Mouse (Mus musculus): ENCODE data around the gene Scn8a. TPM values are rescaled to one million over a fixed set of nuclear protein-coding genes. Genes with fewer than 3 reads are reported as not detected.

Gene Scn8a
- polyA plus RNA-seq, 1 experiment from 2014 or later = 0.59 TPM

DNA sequence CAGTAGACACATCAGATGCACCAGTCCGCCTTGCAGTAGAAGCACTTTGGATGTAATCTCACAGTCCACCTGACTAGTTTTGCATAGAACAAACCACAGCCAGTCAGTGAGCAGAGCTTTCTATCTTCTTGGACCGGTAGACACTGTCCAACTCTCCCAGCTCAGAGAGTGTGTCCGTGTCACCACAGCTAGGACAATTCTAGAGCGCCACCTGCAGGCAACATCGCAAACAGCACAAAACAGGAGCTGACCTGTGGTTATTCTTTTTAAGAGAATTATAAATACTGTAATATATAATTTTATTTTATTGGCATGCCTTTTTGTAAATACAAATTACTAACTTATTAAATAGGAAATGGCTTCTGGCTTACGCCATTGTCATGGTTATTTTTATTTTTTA lies 173.0 kb downstream of the Scn8a start:
- ATAC-seq = no peak
- no peak overlapping the region for H3K27ac ChIP-seq (ENCODE audit: low read depth, low read length)
- H3K4me1 ChIP-seq (replicated peaks; ENCODE audit: control insufficient read depth, insufficient read depth, low read length) = peaks cover 2% of the 10 kb centered on the region; the same call in 1 of the 2 replicates
- H3K4me3 ChIP-seq (ENCODE audit: low read depth, low read length) = no peak overlapping the region
- H3K27me3 ChIP-seq (replicated peaks; ENCODE audit: control insufficient read depth, insufficient read depth, low read length) = peaks cover 72% of the 10 kb centered on the region
- H3K36me3 ChIP-seq (ENCODE audit: control insufficient read depth, insufficient read depth) = no peaks in the 10 kb centered on the region
- no peak overlapping the region for H3K4me2 ChIP-seq (replicated peaks; ENCODE audit: low read depth)
- WGBS = 27% methylated on average over 6 of the region's 6 CpGs
- H3K9me3 ChIP-seq (ENCODE audit: control insufficient read depth) = no peaks in the 10 kb centered on the region
- no peak overlapping the region for H3K9ac ChIP-seq (ENCODE audit: low read depth, low read length)
- TF ChIP-seq CTCF (IDR thresholded peaks at IDR 0.05; ENCODE audit: low read depth) = peak; percentile 80

DNA sequence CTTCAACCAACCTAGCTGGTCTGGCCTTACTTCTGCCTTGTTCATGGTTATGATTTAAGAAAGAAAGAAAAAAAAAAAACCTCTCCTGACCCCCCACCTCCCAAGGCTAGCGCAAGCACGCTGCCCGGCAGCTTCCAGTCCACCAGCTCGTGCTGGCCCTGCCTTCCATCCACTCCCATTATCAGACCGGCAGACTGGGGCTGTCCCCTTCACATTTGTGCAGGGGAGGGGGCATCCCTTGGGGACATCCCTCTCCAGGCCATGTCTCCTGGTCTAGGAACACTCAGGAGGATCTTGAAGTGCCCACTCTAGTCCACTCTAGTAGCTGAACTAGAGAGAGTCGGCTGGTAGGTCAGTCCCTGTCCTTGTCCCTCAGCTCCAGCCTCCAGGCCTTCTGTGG lies 174.9 kb downstream of the Scn8a start:
- ATAC-seq = no peak
- no peak overlapping the region for H3K4me2 ChIP-seq (replicated peaks; ENCODE audit: low read depth)
- no peak for TF ChIP-seq CTCF (IDR thresholded peaks at IDR 0.05; ENCODE audit: low read depth)
- H3K27me3 ChIP-seq (replicated peaks; ENCODE audit: control insufficient read depth, insufficient read depth, low read length) = peaks cover 75% of the 10 kb centered on the region
- no peak overlapping the region for H3K4me3 ChIP-seq (ENCODE audit: low read depth, low read length)
- no peaks in the 10 kb centered on the region for H3K36me3 ChIP-seq (ENCODE audit: control insufficient read depth, insufficient read depth)
- peaks cover 2% of the 10 kb centered on the region; the same call in 1 of the 2 replicates for H3K4me1 ChIP-seq (replicated peaks; ENCODE audit: control insufficient read depth, insufficient read depth, low read length)
- no peak overlapping the region for H3K27ac ChIP-seq (ENCODE audit: low read depth, low read length)
- H3K9ac ChIP-seq (ENCODE audit: low read depth, low read length) = no peak overlapping the region
- no peaks in the 10 kb centered on the region for H3K9me3 ChIP-seq (ENCODE audit: control insufficient read depth)
- 46% methylated on average over 6 of the region's 6 CpGs for whole genome bisulfite sequencing

DNA sequence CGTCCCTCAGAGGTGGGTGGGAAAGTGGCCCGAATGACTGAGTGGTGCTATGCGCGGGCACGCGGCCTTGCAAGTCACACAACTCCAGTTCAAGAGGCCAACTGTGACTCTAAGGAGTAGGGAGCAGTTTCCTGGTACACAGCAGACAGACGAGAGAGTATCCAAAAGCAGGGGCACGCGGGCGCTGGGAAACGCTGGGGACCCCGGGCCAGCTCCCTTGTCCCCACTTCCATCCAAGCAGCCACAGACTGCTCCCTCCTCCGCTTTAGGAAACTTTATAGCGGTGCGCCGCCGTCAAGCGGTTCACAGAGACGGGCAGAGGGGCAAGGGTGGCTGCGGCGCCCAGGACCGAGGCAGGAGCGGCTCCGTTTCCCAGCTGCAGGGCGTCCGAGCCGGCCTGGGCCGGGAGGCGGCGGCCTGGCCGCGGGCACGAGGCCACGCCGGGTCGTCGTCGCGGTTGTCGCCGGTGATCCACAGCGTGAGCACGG lies 176.4 kb downstream of the Scn8a start:
- Histone ChIP-seq H3K9me3 (ENCODE audit: control insufficient read depth) (no peaks in the 10 kb centered on the region), H3K9ac (ENCODE audit: low read depth, low read length) (peak overlapping the region; percentile 40), H3K36me3 (ENCODE audit: control insufficient read depth, insufficient read depth) (no peaks in the 10 kb centered on the region), H3K27ac (ENCODE audit: low read depth, low read length) (no peak overlapping the region), H3K4me1 (replicated peaks; ENCODE audit: control insufficient read depth, insufficient read depth, low read length) (peaks cover 2% of the 10 kb centered on the region; the same call in 1 of the 2 replicates), H3K27me3 (replicated peaks; ENCODE audit: control insufficient read depth, insufficient read depth, low read length) (peaks cover 66% of the 10 kb centered on the region), H3K4me3 (ENCODE audit: low read depth, low read length) (peak overlapping the region; percentile 43), H3K4me2 (replicated peaks; ENCODE audit: low read depth) (peak overlapping the region; percentile 78)
- 1% methylated on average over 43 of the region's 43 CpGs for WGBS
- no peak for ATAC-seq
- TF ChIP-seq CTCF (IDR thresholded peaks at IDR 0.05; ENCODE audit: low read depth) = no peak

DNA sequence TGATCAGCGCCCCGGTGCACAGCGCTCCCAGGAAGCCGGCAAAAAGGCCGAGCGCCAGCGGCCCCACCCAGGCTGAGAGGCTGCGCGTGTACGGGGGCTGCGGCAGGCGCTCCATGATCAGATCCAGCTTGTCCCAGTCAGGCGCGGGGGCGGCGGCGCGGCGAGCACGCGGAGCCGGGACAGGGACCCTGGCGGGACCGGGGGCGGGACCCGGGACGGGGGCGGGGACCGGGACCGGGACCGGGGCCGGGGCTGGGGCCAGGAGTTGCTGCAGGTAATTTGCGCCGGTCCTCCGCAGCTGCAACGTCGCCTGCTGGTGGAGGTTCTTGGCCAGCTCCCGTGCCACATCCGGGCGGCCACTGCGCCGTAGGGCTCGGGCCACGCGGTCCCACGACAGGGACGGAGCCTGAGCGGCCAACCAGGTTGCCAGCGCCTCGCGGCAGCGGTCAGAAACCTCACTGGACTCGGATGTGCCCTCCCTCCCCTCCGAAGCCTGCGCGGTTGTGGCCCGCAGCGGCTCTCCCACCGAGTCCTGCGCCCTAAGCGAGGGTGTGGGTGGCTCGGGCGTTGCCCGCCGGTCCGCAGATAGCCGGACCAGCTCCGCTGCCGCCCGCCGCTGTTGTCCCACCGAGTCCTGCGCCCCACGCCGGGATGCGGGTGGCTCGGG lies 177.0 kb downstream of the Scn8a start:
- Histone ChIP-seq H3K4me3 (ENCODE audit: low read depth, low read length) (peak overlapping the region; percentile 43), H3K4me1 (replicated peaks; ENCODE audit: control insufficient read depth, insufficient read depth, low read length) (peaks cover 2% of the 10 kb centered on the region; the same call in 1 of the 2 replicates), H3K4me2 (replicated peaks; ENCODE audit: low read depth) (peak overlapping the region; percentile 78), H3K9ac (ENCODE audit: low read depth, low read length) (peak overlapping the region; percentile 40), H3K9me3 (ENCODE audit: control insufficient read depth) (no peaks in the 10 kb centered on the region), H3K27me3 (replicated peaks; ENCODE audit: control insufficient read depth, insufficient read depth, low read length) (peaks cover 64% of the 10 kb centered on the region), H3K36me3 (ENCODE audit: control insufficient read depth, insufficient read depth) (no peaks in the 10 kb centered on the region), H3K27ac (ENCODE audit: low read depth, low read length) (no peak overlapping the region)
- WGBS = 2% methylated on average over 53 of the region's 77 CpGs
- peak; percentile 39; the same call in 1 of the 2 replicates for ATAC-seq
- TF ChIP-seq CTCF (IDR thresholded peaks at IDR 0.05; ENCODE audit: low read depth) = peak; percentile 31

DNA sequence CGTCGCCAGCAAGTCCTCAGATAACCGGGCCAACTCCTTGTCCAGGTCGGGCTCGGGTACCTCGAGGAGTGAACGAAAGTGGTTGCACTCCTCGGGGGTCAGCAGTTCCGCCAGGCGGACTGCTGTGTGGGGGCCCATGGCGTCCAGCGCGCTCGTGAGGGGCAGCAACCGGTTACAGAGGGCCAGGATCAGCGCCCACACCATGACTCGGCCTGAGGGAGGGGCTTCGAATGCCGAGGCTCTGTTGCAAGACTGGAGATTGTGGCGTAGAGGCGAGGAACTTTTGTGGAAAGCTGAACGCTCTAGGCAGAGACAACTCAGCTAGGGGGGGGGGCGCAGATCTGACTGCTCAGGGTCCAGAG lies 177.5 kb downstream of the Scn8a start, which contains the start of gene Gm47841:
Gene Gm47841 (minus strand): TSS at position 204 of the 362 bp plus-strand sequence.
- Histone ChIP-seq H3K4me3 (ENCODE audit: low read depth, low read length) (peak within 1 kb of the TSS; percentile 43), H3K36me3 (ENCODE audit: control insufficient read depth, insufficient read depth) (no peaks in the 10 kb centered on the region), H3K9ac (ENCODE audit: low read depth, low read length) (peak within 1 kb of the TSS; percentile 40), H3K27ac (ENCODE audit: low read depth, low read length) (no peak within 1 kb of the TSS), H3K4me2 (replicated peaks; ENCODE audit: low read depth) (peak within 1 kb of the TSS; percentile 78), H3K27me3 (replicated peaks; ENCODE audit: control insufficient read depth, insufficient read depth, low read length) (peaks cover 65% of the 10 kb centered on the region), H3K9me3 (ENCODE audit: control insufficient read depth) (no peaks in the 10 kb centered on the region), H3K4me1 (replicated peaks; ENCODE audit: control insufficient read depth, insufficient read depth, low read length) (peaks cover 2% of the 10 kb centered on the region; the same call in 1 of the 2 replicates)
- 6% methylated on average over 22 of the region's 23 CpGs for WGBS
- TF ChIP-seq CTCF (IDR thresholded peaks at IDR 0.05; ENCODE audit: low read depth) = no peak
- no peak for ATAC-seq

DNA sequence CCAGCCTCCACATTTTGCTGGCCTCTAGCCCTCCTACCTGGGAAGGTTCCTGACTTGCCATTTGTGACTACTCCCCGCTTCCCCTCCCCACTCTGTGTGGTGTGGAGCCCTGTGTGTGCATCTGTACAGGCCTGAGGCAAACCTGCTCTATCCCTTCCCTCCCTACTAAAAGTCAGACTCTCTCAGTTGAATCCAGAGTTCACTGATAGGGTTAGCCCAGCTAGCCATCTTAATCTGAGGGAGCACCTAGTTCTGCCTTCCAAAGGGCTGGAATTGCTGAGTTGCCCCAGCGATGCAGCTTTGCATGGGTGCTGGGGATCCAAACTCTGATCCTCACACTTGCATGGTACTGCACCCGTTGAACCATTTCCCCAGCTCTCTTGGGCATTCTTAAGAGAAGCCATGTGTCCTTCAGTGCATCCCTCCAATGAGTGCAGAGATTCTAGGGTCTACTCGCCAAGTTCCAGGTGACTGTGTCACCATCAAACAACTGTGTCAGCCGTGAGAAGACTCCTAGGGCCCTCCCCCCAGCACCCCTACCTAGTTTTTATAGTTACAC lies 178.8 kb downstream of the Scn8a start:
- WGBS = 61% methylated on average over 5 of the region's 5 CpGs
- Histone ChIP-seq H3K4me2 (replicated peaks; ENCODE audit: low read depth) (no peak overlapping the region), H3K4me3 (ENCODE audit: low read depth, low read length) (no peak overlapping the region), H3K4me1 (replicated peaks; ENCODE audit: control insufficient read depth, insufficient read depth, low read length) (peaks cover 2% of the 10 kb centered on the region; the same call in 1 of the 2 replicates), H3K9me3 (ENCODE audit: control insufficient read depth) (no peaks in the 10 kb centered on the region), H3K9ac (ENCODE audit: low read depth, low read length) (no peak overlapping the region), H3K27ac (ENCODE audit: low read depth, low read length) (no peak overlapping the region), H3K27me3 (replicated peaks; ENCODE audit: control insufficient read depth, insufficient read depth, low read length) (peaks cover 71% of the 10 kb centered on the region), H3K36me3 (ENCODE audit: control insufficient read depth, insufficient read depth) (no peaks in the 10 kb centered on the region; the same call in 1 of the 2 replicates)
- no peak for ATAC-seq
- no peak for TF ChIP-seq CTCF (IDR thresholded peaks at IDR 0.05; ENCODE audit: low read depth)
